Mouse (Mus musculus) intestine, embryonic 15.5 days (tissue): ENCODE data around the gene Pld5. TPM values are rescaled to one million over a fixed set of nuclear protein-coding genes. Genes with fewer than 3 reads are reported as not detected.

Experiments
- ATAC-seq: fragments of 200-750 bp; cut with Nextera tagmentation; 2 replicates; pipeline ENCODE4 v1.8.0; 2017; ENCODE audit warnings: moderate TSS enrichment, moderate library complexity
- H3K27ac ChIP-seq: fragments of 300-500 bp; sonication (generic); 2 replicates; pipeline ENCODE4 v1.5.1; 2015; ENCODE audit warnings: mild to moderate bottlenecking, inconsistent platforms
- H3K27me3 ChIP-seq: fragments of 300-500 bp; sonication (generic); replicated peaks from 2 replicates; pipeline ENCODE4 v1.6.1; 2015; ENCODE audit warnings: inconsistent platforms
- H3K36me3 ChIP-seq: fragments of 300-500 bp; sonication (generic); 2 replicates; pipeline ENCODE4 v1.6.1; 2015; ENCODE audit warnings: inconsistent platforms
- H3K4me1 ChIP-seq: fragments of 300-500 bp; sonication (generic); replicated peaks from 2 replicates; pipeline ENCODE4 v1.6.1; 2015; ENCODE audit warnings: inconsistent platforms
- H3K4me2 ChIP-seq: fragments of 300-500 bp; sonication (generic); replicated peaks from 2 replicates; pipeline ENCODE4 v1.6.1; 2015; ENCODE audit warnings: mild to moderate bottlenecking, inconsistent platforms
- H3K4me3 ChIP-seq: fragments of 300-500 bp; sonication (generic); replicated peaks from 2 replicates; pipeline ENCODE4 v1.5.1; 2015; ENCODE audit warnings: inconsistent platforms
- H3K9ac ChIP-seq: fragments of 300-500 bp; sonication (generic); 2 replicates; pipeline ENCODE4 v1.6.1; 2015; ENCODE audit warnings: inconsistent platforms
- H3K9me3 ChIP-seq: fragments of 300-500 bp; sonication (generic); 2 replicates; pipeline ENCODE4 v1.6.1; 2016; ENCODE audit warnings: inconsistent platforms
- WGBS: fragments of 180-500 bp; shearing (Covaris S2); methylation state at CpG from one replicate; pipeline ENCODE4 v1.1.7; 2015; 5-methylcytosine and 5-hydroxymethylcytosine counted together
- polyA plus RNA-seq: library from polyadenylated mRNA; unstranded; fragments of >200 nt; fragmentation: Nextera tagmentation; extraction: Ambion mirVana; gene quantifications from 2 replicates; pipeline ENCODE4 v1.2.1, GENCODE M21; 2015

Pld5 gene
- polyA plus RNA-seq, 1 experiment from 2014 or later: 0.77 TPM

GRCm38 (mm10) chr1:176125771-176126170 is 149.3 kb downstream of the Pld5 start:
- Histone ChIP-seq H3K9me3 (no peaks in the 10 kb centered on the region), H3K4me2 (no peak overlapping the region), H3K27me3 (no peaks in the 10 kb centered on the region), H3K4me3 (no peak overlapping the region), H3K36me3 (no peaks in the 10 kb centered on the region), H3K4me1 (no peaks in the 10 kb centered on the region), H3K9ac (no peak overlapping the region), H3K27ac (no peak overlapping the region)
- 64% methylated on average over 2 of the region's 2 CpGs for WGBS
- ATAC-seq: no peak

GRCm38 (mm10) chr1:176124441-176124840 is 150.7 kb downstream of the Pld5 start:
- Histone ChIP-seq H3K4me3 (no peak overlapping the region), H3K4me2 (no peak overlapping the region), H3K27me3 (no peaks in the 10 kb centered on the region), H3K4me1 (no peaks in the 10 kb centered on the region), H3K27ac (no peak overlapping the region), H3K9me3 (no peaks in the 10 kb centered on the region), H3K9ac (no peak overlapping the region), H3K36me3 (no peaks in the 10 kb centered on the region)
- ATAC-seq: no peak
- WGBS: 74% methylated on average over 8 of the region's 8 CpGs

GRCm38 (mm10) chr1:176123781-176124180 is 151.3 kb downstream of the Pld5 start:
- H3K36me3 ChIP-seq: no peaks in the 10 kb centered on the region
- ATAC-seq: no peak
- 45% methylated on average over 2 of the region's 2 CpGs for WGBS

GRCm38 (mm10) chr1:176115604-176116003 is 159.5 kb downstream of the Pld5 start:
- no peak for ATAC-seq
- Histone ChIP-seq H3K4me1 (no peaks in the 10 kb centered on the region), H3K4me2 (no peak overlapping the region), H3K4me3 (no peak overlapping the region), H3K27me3 (no peaks in the 10 kb centered on the region), H3K36me3 (no peaks in the 10 kb centered on the region), H3K9me3 (no peaks in the 10 kb centered on the region), H3K9ac (no peak overlapping the region), H3K27ac (no peak overlapping the region)
- WGBS: 92% methylated on average over 4 of the region's 4 CpGs

More at GRCm38 (mm10) chr1:176123781-176124180, 151.3 kb downstream of the Pld5 start:
- Histone ChIP-seq H3K9ac (no peak overlapping the region), H3K9me3 (no peaks in the 10 kb centered on the region), H3K27me3 (no peaks in the 10 kb centered on the region), H3K4me3 (no peak overlapping the region), H3K27ac (no peak overlapping the region), H3K4me1 (no peaks in the 10 kb centered on the region), H3K4me2 (no peak overlapping the region)

GRCm38 (mm10) chr1:176098685-176099320 is 176.3 kb downstream of the Pld5 start:
- no peaks in the 10 kb centered on the region for H3K9me3 ChIP-seq
- no peaks in the 10 kb centered on the region for H3K36me3 ChIP-seq
- ATAC-seq: no peak
- H3K27ac ChIP-seq: no peak overlapping the region
- H3K4me2 ChIP-seq: no peak overlapping the region
- no peak overlapping the region for H3K9ac ChIP-seq
- H3K4me3 ChIP-seq: no peak overlapping the region
- H3K27me3 ChIP-seq: no peaks in the 10 kb centered on the region
- no peaks in the 10 kb centered on the region for H3K4me1 ChIP-seq
- 41% methylated on average over 7 of the region's 7 CpGs for WGBS

GRCm38 (mm10) chr1:176092119-176092518 is 183.0 kb downstream of the Pld5 start:
- H3K27ac ChIP-seq: no peak overlapping the region
- no peaks in the 10 kb centered on the region for H3K9me3 ChIP-seq
- H3K9ac ChIP-seq: no peak overlapping the region
- ATAC-seq: no peak
- H3K27me3 ChIP-seq: no peaks in the 10 kb centered on the region
- no peak overlapping the region for H3K4me3 ChIP-seq
- H3K4me1 ChIP-seq: no peaks in the 10 kb centered on the region
- H3K4me2 ChIP-seq: no peak overlapping the region
- WGBS: 61% methylated on average over 2 of the region's 2 CpGs
- H3K36me3 ChIP-seq: no peaks in the 10 kb centered on the region

- no peaks in the 10 kb centered on the region for H3K4me1 ChIP-seq
- no peaks in the 10 kb centered on the region for H3K36me3 ChIP-seq
- no peaks in the 10 kb centered on the region for H3K27me3 ChIP-seq
- WGBS: 83% methylated on average over 3 of the region's 3 CpGs
- no peak overlapping the region for H3K9ac ChIP-seq
- H3K27ac ChIP-seq: no peak overlapping the region
- no peaks in the 10 kb centered on the region for H3K9me3 ChIP-seq
- no peak overlapping the region for H3K4me3 ChIP-seq
- ATAC-seq: no peak
- no peak overlapping the region for H3K4me2 ChIP-seq
Measured at GRCm38 (mm10) chr1:176089382-176089781, 185.7 kb downstream of the Pld5 start.

GRCm38 (mm10) chr1:176085952-176086648 is 189.0 kb downstream of the Pld5 start:
- H3K9me3 ChIP-seq: no peaks in the 10 kb centered on the region
- no peaks in the 10 kb centered on the region for H3K36me3 ChIP-seq
- no peak overlapping the region for H3K4me2 ChIP-seq
- H3K4me1 ChIP-seq: no peaks in the 10 kb centered on the region
- WGBS: 81% methylated on average over 13 of the region's 13 CpGs
- H3K27ac ChIP-seq: no peak overlapping the region
- H3K9ac ChIP-seq: no peak overlapping the region
- H3K27me3 ChIP-seq: no peaks in the 10 kb centered on the region
- no peak overlapping the region for H3K4me3 ChIP-seq
- no peak for ATAC-seq

- H3K27ac ChIP-seq: no peak overlapping the region
- H3K36me3 ChIP-seq: no peaks in the 10 kb centered on the region
- no peaks in the 10 kb centered on the region for H3K27me3 ChIP-seq
- H3K9me3 ChIP-seq: no peaks in the 10 kb centered on the region
- no peak overlapping the region for H3K4me2 ChIP-seq
- H3K4me3 ChIP-seq: no peak overlapping the region
- no peak overlapping the region for H3K9ac ChIP-seq
- ATAC-seq: no peak
- 28% methylated on average over 4 of the region's 4 CpGs for whole genome bisulfite sequencing
- no peaks in the 10 kb centered on the region for H3K4me1 ChIP-seq
Measured at GRCm38 (mm10) chr1:176082306-176082705, 192.8 kb downstream of the Pld5 start.

GRCm38 (mm10) chr1:176080969-176081368 is 194.1 kb downstream of the Pld5 start:
- Histone ChIP-seq H3K9me3 (no peaks in the 10 kb centered on the region), H3K4me1 (no peaks in the 10 kb centered on the region), H3K9ac (no peak overlapping the region), H3K4me2 (no peak overlapping the region), H3K27ac (no peak overlapping the region), H3K27me3 (no peaks in the 10 kb centered on the region), H3K4me3 (no peak overlapping the region), H3K36me3 (no peaks in the 10 kb centered on the region)
- 61% methylated on average over 2 of the region's 2 CpGs for WGBS
- no peak for ATAC-seq

- no peaks in the 10 kb centered on the region for H3K4me1 ChIP-seq
- no peaks in the 10 kb centered on the region for H3K36me3 ChIP-seq
- no peaks in the 10 kb centered on the region for H3K27me3 ChIP-seq
- H3K27ac ChIP-seq: no peak overlapping the region
- H3K4me3 ChIP-seq: no peak overlapping the region
- H3K9ac ChIP-seq: no peak overlapping the region
- H3K9me3 ChIP-seq: no peaks in the 10 kb centered on the region
- H3K4me2 ChIP-seq: no peak overlapping the region
- no peak for ATAC-seq
- 85% methylated on average over 7 of the region's 7 CpGs for WGBS
Measured at GRCm38 (mm10) chr1:176078410-176078809, 196.7 kb downstream of the Pld5 start.

- no peak for ATAC-seq
- Histone ChIP-seq H3K9ac (no peak overlapping the region), H3K36me3 (no peaks in the 10 kb centered on the region), H3K9me3 (no peaks in the 10 kb centered on the region), H3K4me3 (no peak overlapping the region), H3K4me2 (no peak overlapping the region), H3K27me3 (no peaks in the 10 kb centered on the region), H3K4me1 (no peaks in the 10 kb centered on the region), H3K27ac (no peak overlapping the region)
Measured at GRCm38 (mm10) chr1:176076799-176077198, 198.3 kb downstream of the Pld5 start.

- H3K9ac ChIP-seq: no peak overlapping the region
- H3K4me1 ChIP-seq: no peaks in the 10 kb centered on the region
- H3K4me3 ChIP-seq: no peak overlapping the region
- no peak overlapping the region for H3K27ac ChIP-seq
- no peaks in the 10 kb centered on the region for H3K36me3 ChIP-seq
- no peak overlapping the region for H3K4me2 ChIP-seq
- no peaks in the 10 kb centered on the region for H3K9me3 ChIP-seq
- no peak for ATAC-seq
- H3K27me3 ChIP-seq: no peaks in the 10 kb centered on the region
Measured at GRCm38 (mm10) chr1:176075810-176076209, 199.3 kb downstream of the Pld5 start.
